Mouse (Mus musculus): ENCODE data around the gene Triap1.
A peak's percentile ranks its signal among the peaks of the same experiment; 100 is the strongest.
"Not testable (repeated sequence)": the region's sequence is repeated elsewhere in the genome, so short reads cannot be mapped to it uniquely, and the experiment has no call there.

Gene Triap1

DNA sequence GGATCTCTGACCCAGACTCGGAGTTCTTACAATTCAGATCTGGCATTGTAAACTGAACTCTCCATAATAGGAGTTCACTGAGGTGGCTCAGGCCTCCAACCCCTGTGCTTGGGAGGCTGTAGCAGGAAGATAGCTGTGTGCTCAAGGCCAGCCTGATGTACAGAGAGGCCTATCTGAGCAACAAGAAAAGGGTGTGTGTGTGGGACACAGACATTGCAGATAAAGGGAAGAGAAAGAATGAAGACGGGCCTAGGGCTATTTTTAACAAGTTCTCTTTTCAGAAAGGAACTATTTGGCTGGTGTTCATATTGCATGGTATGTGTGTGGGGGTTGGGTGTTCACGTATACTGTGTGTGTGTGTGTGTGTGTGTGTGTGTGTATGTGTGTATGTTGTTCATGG lies 7.4 kb upstream of the Triap1 start:
- DNase-seq (ENCODE audit: low spot score in 2 of 2): no peak

DNA sequence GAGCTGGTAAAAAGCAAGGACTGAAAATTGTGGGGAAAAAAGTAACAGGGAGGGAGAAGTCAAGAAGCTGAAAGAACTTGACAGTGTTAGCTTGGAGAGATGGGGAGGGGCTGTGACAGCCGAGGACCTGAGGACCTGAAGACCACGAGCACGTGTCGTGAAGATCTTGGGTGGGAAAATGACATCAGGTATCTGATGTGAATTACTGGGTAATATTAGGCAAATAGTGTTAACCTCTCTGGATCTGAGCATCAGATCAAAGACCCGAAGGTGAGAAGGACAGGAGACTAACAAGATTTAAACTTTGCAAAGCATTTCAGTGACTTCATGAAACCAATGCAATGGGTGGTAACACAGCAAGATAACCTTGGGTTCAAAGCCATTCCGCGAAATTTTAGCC lies 1.0 kb upstream of the Triap1 start:
- no peak for DNase-seq (ENCODE audit: low spot score in 2 of 2)

DNA sequence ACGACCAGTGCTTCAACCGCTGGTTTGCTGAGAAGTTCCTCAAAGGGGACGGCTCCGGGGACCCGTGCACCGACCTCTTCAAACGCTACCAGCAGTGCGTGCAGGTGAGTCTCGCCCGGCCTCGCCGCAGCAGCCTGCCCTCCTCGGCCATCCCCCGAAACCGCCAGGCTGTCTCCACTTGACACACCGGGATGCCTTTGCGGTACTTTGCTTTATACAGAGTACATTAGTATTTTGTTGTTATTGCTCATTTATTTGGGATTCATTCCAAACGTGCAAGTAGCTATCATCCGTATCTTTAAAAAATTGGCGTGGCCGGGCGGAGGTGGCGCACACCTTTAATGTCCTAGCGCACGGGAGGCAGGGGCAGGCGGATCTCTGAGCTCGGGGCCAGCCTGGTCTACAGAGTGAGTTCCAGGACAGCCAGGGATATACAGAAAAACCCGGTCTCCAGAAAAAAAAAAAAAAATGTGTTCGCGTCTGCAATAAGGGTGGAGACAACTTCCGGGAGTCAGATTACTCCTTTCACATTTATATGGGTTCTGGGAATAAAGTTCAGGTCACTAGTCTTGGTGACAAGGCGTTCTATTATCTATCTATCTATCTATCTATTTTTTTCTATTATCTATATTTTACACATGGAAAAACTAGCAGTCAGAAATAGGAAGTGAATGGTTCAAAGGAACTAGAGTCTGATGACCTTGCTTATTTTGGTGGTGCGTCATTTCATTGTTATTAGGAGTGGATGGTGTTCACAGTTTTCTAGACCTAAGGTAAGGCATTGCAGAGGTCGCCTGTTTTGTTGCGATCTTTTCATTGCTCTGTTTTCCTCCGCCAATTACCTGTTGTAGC lies 515 bp downstream of the Triap1 start:
- no peak for DNase-seq (ENCODE audit: low spot score in 2 of 2)

DNA sequence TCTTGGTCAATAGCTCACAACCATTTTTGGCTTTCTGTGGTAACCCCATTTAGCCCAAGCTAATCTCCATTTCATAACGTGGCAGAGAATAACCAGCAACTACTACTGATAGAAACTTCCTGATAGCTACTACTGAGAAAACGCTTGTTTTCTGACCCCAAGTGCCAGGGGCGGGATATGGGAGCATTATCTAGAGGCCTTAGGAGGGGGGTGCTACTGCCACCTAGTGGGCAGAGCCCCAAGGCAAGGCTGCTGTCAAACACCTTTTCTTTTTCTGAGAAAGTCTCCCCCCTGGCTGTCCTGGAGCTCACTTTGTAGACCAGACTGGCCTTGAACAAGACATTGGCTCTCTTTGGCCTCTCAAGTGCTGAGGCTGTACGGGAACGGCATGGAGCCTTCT lies 6.5 kb downstream of the Triap1 start:
- peak; percentile 71 for DNase-seq (ENCODE audit: low spot score in 2 of 2)

DNA sequence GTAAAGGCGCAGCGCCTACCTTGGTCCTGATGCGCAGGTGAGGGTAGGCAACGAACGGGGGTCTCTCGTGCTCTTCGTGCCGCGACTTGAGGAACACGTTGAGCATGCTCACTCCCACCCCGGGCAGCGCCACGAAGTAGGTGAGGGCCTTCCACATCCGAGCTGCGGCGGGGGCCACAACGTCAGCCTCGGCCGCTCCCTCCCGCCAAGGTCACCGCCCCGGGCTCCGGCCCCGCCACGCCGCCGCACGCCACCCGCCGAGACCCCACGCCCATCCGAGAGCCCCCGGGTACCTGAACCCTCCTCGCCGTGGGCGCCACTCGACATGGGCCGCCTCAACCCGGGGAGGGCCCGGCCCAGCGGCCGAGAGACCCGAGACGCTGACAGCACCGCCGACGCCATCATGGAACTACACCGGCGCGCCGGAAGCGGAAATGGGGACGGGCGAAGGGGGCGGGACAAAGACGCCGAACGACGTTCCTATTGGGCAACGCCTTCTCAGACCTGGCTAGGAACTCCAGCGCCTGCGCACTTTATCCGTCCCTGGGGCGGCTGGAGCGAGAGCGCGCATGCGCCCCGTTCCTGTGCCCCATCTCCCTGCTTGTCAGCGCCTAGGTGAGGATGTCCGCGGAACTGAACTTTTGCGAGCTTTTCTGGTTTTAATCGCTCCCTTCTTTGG lies 7.7 kb downstream of the Triap1 start, which contains the start of gene Cox6a1:
Cox6a1 (minus strand) TSS at position 436 of the 679 bp plus-strand sequence.
- DNase-seq (ENCODE audit: low spot score in 2 of 2): peak; percentile 96 to 97

DNA sequence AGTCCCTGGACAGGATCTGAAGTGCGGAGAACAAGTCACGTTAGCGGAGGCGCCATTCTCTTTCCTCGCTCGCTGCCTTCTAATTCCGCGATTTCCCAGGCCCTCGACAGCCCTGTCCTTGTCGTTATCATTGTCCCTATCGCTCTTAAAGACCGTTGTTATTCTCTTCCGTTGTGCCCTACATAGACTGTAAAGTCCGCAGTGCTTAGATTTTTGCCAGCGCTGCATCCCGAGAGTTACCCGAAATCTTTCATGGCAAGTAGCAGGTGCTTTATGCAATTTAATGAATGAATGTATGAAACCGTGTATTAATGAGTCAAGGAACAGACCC lies 8.2 kb downstream of the Triap1 start:
- no peak for DNase-seq (ENCODE audit: low spot score in 2 of 2)

DNA sequence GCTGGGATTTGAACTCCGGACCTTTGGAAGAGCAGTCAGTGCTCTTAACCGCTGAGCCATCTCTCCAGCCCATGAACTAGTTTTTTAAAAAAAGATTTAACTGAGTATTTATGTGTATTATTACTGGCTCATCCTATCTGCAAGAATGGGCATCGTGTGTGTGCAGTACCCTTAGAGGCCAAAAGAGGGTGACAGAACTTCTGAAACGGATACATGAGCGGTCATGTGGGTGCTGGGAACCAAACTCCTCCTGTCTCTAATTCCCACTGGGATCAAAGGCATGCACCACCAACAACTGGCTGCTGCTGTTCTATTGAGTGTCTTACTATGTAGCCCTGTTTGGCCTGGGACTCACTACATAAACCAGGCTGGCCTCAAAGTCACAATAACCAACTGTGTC lies 10.3 kb downstream of the Triap1 start:
- DNase-seq (ENCODE audit: low spot score in 2 of 2): no peak

DNA sequence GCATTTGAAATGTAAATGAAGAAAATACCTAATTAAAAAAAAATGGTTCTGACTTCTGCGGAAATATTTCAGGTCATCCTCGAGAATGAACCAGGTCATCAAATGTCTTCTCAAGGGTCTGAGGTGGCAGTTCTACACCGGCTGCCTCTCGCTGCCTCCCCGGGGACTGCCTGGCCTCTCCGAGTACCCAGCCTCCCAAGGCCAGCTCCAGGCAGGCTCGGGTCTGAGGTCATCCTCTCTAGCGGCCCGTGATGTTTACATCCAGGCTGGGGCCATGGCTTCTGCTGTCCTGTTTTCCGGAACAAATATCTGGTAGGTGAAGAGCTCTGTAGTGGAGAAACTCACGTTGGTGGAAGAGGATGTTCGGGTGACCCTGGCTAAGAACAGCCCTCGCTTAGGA lies 14.0 kb downstream of the Triap1 start:
- no peak for DNase-seq (ENCODE audit: low spot score in 2 of 2)

DNA sequence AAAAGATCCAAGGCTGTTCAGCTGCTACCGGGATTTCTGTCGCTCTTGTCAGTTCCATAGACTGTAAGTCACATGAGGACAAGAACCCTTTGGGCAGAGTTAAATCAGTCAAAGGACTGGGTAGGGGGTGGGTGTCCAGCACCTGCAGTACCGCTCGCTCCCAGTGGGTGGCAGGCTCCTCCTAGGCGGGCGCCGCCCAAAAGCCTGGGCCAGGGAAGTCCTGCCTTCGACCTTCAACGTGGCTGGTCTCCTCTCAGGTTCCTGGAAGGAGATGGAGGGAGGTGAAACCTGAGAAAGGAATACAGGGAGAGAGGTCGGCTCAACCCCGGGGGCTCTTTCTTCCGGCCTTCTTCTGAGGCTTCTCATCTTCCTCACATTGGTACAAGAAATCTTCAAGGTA lies 17.8 kb downstream of the Triap1 start:
- peak; percentile 66 to 77 for DNase-seq (ENCODE audit: low spot score in 2 of 2)

DNA sequence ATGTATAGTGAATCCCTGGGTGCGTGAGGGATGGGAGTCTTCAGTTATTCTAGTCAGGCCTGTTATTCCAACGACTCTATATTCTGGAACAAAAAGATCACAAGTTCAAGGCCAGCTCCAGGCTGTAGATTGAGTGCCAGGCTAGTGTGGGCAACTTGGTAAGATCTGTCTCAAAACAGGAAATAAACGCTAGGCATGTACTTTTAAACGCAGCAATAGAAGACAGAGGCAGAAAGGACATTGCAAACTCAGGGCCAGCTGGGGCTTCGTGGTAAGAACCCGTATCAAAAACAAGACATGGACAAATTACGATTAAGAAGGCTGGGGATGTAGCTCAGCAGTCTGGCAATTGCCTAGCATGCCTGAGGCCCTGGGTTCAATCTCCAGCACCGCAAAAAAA lies 18.4 kb downstream of the Triap1 start:
- DNase-seq (ENCODE audit: low spot score in 2 of 2): no peak

DNA sequence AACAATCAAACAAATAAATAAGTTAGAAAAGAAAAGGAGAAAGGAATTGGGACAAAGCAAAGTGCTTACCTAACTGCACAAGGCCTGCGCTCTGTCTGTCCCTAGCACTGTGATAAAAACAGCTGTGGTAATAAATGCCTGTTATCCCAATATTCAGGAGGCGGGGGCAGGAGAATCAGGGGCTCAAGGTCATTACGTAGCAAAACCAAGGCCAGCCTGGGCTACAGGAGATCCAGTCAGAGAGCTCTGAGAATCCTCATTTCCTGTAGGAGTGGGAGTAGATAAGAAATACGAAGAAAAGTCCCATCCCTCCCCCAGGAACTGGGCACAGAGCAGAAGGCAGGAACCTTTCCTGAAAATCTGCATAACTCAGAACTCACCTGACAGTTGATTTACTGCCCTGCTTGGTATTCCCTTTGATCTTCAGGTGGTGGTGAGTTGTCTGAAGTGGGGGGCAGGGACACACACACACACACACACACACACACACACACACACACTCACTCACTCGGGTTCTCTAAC lies 18.9 kb downstream of the Triap1 start:
- DNase-seq (ENCODE audit: low spot score in 2 of 2): no peak

DNA sequence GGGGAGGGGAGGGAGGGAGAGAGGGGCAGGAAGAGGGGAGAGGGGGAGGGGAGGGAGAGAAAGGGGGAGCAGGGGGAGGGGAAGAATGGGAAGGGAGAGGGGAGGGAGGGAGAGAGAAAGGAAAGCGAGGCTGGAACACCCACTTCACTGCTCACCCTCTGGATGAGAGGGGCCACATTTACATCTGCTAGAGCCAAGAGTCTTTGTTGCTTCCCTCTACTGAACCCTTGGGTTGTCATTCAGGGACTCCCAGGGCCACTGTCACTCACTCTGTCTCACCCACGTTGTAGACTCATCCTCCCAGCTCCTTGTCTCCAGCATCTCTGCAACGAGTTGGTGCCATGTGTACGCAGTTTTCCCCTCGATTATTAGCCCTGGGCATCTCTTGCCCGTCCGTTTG lies 21.2 kb downstream of the Triap1 start:
- DNase-seq (ENCODE audit: low spot score in 2 of 2): no peak

DNA sequence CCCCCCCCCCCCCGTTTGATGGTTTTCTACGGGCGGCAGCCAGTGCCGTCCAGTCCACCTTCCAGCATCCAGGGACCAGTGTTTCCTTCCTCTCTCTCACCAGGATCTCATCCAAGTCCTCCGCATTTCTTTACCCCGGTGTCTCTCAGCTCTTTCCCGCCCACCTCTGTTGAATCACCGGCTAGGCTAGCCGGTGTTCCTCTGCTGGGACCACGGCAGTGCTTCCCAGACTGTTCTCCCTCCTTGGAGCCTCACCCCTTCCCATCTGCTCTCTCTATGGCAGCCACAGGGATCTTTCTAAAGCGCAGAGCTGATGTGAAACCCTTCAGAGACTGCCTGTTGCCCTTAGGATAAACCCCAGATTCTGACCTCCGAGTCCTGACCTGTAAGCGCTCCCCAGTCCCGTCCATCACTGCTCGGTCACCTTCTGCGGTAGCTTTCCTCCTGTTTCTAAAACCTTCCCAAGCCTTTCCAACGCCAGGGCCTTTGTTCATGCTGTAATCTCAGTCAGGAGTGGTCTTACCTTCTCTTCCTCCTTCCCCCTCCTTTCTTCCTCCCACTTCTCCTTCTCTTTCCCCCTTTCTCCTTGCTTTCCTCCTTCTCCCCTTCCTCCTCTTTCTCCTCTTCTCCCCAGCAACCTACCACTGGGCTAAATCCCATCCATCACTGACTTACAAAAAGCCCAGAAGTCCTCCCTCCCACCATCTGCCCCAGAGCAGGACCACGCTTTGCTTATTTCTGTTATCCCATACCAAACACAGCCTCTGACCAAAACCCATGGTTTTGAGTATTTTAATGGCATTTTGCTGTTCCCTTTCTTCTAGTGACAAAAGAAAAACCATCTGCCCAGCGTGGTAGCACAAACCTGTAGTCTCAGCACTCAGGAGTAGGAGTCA lies 22.0 kb downstream of the Triap1 start:
- DNase-seq (ENCODE audit: low spot score in 2 of 2): peak in 1 of 2 experiments; percentile 29

DNA sequence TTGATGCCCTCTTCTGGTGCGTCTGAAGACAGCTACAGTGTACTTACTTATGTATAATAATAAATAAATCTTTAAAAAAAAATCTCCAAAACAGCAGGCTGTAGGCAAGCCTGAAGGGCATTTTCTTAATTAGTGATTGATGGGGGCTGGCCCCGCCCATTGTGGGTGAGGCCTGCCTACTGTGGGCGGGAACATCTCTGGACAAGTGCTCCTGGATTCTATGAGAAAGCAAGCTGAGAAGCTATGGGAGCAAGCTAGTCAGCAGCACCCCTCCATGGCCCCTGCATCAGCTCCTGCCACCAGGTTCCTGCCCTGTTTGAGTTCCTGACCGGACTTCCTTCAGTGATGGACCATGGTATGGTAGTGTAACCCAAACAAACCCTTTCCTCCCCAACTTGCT lies 23.8 kb downstream of the Triap1 start:
- DNase-seq (ENCODE audit: low spot score in 2 of 2): no peak

DNA sequence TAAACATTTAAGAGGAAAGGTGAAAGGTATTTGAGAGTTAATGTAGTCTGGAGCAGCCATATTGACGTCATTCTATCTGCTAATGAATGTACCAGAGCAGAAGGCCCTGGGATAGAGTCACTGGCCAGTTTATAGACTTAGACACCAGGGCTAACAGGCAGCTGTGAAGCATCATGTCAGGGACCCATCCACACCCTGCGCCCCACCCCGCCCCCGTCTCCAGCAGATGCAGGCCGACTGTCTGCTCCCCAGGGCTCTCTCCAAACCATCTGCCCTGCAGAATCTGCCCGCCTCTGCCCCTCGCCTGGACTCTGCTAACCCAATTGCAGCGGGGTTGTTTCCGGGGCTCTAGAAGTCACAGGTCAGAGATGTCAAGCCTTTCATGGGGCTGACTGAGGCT lies 30.7 kb downstream of the Triap1 start:
- no peak for DNase-seq (ENCODE audit: low spot score in 2 of 2)

DNA sequence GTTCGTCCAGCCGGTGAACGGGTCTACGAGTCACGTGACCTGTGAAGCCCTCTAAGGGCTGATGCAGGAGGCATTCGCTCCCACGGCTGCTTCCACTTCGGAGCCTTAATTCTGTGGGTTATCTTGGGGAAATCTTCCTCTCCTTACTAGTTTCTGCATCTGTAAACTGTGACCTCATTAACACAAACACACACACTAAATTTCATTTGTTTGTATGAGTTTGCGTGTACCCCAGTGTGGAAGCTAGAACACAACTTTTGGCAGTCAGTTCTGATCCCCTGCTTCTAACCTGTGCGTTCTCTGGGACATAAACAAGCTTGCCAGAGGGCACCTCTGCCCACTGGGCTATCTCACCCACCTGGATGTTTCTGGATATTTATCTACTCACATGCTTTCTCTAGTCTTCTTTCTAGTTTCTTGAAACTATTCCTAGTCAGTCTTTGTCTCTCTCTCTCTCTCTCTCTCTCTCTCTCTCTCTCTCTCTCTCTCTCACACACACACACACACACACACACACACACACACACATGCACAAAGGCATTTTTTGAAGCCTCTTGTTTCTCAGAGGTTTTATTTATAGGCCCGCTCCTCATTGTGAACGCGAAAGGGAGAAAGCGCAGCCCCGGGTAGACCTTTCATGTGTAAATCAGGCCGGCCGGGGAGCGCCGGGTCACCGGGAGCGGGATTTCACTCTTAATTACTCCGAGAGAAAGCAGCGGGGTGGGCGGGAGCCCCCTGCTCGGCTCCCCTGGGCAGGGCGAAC lies 32.6 kb downstream of the Triap1 start:
- DNase-seq (ENCODE audit: low spot score in 2 of 2): peak in 1 of 2 experiments; percentile 13

DNA sequence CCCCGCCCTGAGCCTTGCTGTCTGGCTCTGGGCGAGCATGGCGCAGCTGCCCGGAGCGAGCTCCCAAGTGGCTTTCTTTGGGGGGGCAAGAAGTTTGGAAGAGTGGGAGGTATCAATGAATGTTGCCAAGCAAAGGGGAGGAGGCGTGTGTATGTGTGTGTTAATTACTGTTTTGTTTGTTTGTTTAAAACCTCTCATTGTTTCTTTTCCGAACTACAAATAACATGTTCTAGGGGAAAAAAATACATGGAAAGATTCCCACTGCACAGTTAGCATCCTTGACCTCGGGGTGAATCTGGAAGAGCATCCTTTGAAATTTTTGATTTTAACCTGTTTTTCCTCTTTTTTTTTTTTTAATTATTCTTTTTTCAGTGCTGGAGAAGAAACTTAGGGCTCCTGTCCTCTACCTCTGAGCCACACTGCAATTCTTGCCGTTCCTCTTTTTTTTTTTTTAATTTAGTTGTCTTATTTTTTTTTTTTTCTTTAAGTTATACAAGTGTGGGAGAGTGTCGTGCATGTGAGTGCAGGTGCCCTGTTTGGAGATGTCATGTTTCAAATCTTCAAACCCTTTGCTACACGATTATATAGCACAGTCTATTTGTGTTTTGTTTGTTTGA lies 33.3 kb downstream of the Triap1 start:
- DNase-seq (ENCODE audit: low spot score in 2 of 2): no peak

DNA sequence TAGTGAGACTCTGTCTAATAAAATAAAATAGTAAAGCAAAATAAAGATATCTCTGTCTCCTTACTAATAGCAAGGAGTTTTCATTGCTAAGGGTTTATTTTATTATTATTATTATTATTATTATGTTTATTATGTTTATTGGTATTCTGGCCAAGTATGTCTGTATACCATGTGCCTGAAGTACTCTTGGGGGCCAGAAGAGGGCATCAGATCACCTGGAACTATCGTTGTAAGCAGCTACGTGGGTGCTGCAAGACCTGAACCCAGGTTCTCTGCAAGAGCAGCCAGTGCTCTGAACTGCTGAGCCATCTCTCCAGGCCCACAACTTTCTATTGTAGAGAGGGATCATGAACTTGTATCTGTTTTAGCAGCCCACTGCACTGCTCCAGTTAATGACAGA lies 34.4 kb downstream of the Triap1 start:
- DNase-seq (ENCODE audit: low spot score in 2 of 2): no peak

DNA sequence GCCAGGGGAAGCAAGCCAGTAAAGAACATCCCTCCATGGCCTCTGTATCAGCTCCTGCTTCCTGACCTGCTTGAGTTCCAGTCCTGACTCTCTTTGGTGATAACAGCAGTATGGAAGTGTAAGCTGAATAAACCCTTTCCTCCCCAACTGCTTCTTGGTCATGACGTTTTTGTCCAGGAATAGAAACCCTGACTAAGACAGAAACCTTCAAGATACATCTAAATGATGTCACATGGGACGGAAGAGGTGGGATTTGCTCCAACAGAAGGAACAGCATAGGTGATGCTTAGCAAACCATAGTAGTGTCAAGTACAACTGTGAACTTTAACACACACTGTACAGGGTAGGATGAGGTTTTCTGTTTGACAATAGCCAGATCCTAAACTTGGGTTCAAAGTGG lies 37.9 kb downstream of the Triap1 start:
- DNase-seq (ENCODE audit: low spot score in 2 of 2): not testable (repeated sequence)

DNA sequence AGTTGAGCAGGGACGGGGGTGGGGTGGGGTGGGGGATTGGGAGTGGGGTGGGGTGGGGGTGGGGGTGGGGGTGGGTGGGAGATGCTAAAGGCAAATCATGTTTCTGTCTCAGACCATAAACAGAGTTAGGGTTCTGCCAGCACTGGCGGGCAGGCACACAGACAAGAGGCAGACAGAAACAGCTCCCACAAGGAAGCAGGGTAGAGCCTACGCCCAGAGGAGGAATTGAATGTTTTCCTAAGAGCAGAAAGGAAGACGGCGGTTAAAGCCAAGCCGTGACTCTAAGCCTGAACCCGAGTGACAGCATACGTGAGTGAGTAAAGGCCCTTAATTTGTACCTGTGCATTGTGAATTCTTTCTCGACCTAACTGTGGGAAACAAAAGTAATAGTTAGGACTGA lies 50.9 kb downstream of the Triap1 start:
- DNase-seq (ENCODE audit: low spot score in 2 of 2): no peak

DNA sequence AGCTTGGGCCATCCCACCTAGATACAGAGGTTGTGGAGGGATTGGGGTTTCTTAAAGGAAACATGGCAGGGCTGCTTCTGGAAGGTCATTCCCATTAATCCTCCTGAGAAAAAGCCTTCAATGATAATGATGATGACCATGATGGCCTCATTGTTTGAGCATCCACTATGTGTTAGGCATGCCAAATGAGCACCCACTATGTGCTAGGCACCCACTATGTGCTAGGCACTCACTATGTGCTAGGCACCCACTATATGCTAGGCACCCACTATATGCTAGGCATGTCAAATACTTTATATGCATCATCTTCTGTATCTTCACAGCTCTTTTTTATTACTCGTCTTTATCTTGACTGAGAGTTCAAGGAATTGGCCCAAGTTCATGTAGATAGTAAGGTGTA lies 51.9 kb downstream of the Triap1 start:
- DNase-seq (ENCODE audit: low spot score in 2 of 2): no peak
